Mouse (Mus musculus): ENCODE measurements around the gene Thbs3.
A peak's percentile ranks its signal among the peaks of the same experiment; 100 is the strongest.

The Thbs3 gene

DNA sequence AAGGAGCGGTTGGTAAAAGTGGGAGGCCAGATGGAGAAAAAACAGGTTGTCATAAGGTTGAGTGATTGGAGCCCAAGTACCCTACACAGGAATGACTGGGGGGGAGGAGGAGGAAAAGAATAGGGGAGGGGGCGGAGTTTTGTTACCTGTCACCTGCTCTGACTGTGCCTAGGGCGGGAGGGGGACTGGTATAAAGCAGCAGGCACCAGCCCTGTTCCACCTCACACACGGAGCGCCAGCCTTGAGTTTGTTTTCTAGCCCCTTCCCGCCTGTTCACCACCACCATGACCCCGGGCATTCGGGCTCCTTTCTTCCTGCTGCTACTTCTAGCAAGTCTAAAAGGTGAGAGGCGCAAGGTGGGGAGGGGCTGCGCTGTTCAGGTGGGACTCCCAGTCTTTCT, 13.9 kb downstream of the Thbs3 start, which contains the start of gene Muc1:
Gene Muc1 (plus strand): TSS at position 222 of the 400 bp plus-strand sequence.
- peak; percentile 82 for DNase-seq

DNA sequence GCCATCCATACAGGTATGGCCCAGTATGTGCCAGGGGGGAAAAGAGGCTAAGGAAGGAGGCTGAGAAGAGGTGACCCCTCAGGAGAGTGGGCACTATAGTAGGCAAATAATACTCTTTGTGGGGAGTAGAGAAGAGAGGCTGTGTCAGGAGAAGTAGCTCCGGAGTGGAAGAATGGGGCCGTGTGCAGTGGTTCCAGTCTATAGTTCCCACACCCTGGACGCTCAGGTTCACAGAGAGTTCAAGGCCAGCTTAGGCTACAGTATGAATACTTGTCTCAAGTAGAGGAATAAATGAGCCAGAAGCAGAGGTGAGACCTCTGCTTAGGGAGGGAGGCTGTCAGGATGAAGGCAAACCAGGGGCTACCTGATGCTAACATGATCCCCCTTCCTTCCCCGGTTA, 14.3 kb downstream of the Thbs3 start:
- no peak for DNase-seq

DNA sequence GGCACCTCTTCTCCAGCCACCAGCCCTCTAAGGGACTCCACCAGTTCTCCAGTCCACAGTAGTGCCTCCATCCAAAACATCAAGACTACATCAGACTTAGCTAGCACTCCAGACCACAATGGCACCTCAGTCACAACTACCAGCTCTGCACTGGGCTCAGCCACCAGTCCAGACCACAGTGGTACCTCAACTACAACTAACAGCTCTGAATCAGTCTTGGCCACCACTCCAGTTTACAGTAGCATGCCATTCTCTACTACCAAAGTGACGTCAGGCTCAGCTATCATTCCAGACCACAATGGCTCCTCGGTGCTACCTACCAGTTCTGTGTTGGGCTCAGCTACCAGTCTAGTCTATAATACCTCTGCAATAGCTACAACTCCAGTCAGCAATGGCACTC, 15.6 kb downstream of the Thbs3 start:
- DNase-seq, result no peak

DNA sequence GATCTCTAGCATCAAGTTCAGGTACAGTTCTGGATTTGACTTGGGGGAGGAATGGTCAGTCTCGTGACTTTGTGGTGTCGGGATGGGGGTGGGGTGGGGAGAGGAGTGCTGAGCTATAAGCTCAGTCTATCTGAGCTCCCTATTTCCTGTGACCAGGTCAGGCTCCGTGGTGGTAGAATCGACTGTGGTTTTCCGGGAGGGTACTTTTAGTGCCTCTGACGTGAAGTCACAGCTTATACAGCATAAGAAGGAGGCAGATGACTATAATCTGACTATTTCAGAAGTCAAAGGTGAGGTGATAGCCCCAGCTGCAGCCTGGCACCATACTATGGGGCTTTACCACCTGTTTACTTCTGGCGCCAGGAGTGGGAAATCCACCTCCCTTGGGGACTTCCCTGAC, 16.4 kb downstream of the Thbs3 start:
- no peak for DNase-seq

DNA sequence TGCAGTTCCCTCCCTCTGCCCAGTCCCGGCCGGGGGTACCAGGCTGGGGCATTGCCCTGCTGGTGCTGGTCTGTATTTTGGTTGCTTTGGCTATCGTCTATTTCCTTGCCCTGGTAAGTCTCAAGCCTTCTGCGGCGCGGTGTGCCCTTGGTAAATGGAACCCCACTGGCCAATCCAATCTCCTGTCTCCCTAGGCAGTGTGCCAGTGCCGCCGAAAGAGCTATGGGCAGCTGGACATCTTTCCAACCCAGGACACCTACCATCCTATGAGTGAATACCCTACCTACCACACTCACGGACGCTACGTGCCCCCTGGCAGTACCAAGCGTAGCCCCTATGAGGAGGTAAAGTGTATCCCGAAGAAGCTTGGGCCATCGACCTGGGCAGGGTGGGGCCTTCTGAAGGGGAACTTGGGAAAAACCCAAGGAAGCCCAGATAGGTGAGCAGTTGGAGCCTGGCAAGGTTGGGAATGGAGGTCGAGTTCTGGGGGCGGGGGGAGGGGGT, 16.8 kb downstream of the Thbs3 start:
- no peak for DNase-seq

DNA sequence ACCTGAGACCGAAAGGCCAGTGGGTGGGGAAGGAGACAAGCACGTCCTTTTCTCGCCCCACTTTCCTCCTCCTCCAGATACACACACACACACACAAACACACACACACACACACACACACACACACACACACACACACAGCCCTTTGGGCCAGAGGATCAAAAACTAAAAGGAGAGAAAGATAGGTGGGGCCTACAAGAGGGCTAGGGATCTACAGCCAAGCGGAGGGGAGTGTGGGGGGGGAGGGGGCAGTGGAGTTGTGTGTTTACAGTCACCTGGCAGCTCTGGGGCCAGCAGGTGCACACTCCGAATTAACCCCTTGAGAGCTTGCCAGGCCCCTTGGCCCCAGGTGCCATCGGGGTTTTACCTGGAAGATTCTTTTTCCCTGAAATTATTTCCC, 17.6 kb downstream of the Thbs3 start:
- DNase-seq, result peak; percentile 81

DNA sequence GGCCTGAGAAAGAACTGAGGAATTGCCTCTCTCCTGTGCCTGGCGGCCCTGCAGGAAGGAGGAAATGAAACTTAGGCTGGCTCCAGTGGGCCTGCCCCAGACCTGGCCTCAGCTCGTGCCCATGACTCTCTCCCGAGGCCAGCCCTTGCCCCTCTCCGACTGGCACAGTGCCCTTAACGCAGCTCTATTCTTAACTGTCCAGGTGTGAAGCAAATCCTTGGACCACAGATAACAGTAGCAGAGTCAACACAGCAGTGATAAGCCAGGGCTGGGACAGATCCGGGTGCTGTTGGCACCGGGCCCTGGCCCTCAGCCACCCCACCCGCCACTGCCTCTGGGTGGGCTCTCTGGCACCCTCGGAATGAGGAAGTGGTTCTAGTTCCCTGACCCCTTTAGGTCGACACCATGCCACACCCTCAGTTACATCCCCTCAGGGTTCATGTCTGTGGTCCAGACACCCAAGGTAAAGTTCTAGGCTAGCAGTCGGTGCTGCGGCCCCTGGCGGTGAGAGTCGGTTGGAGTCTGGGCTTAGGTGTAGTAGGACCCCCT, 18.7 kb downstream of the Thbs3 start:
- peak; percentile 75 for DNase-seq

DNA sequence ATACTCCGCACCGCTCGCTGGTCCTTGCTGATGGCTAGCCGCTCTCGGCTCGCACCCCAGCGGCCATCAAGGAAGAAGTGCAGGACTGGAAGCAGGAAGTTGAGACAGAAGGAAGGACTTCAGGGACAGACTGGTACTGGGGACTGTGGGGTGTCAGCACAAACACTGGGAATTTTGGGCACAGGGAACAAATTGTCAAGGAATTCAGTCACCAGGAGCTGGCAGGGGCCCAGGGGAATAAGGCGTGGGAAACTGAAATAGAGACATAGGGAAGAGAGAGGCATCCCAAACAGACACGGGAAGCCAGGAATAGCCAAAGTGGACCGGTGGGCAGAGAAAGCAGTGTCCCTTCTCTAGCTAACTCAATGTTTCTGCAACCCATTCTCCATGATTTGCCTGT, 21.5 kb downstream of the Thbs3 start:
- no peak for DNase-seq

DNA sequence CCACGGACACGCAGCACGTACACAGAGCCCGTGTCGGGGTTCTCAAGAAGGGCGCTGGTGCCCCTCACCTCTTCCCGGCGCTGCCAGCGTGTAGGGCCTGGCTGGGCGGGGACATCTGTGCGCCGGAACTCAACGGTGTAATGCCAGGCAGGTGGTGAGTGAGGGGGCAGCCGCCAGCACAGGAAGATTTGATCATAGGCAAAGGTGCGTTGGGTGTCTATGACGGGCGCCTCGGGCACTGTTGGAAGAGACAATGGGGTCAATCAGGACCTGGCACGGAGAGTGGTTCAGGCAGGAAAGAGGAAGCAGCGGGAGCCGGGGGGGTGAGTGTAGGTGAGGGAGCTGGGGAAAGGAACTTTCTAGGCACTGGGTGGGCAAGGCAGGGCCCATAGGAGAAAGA, 22.7 kb downstream of the Thbs3 start:
- DNase-seq, result no peak

DNA sequence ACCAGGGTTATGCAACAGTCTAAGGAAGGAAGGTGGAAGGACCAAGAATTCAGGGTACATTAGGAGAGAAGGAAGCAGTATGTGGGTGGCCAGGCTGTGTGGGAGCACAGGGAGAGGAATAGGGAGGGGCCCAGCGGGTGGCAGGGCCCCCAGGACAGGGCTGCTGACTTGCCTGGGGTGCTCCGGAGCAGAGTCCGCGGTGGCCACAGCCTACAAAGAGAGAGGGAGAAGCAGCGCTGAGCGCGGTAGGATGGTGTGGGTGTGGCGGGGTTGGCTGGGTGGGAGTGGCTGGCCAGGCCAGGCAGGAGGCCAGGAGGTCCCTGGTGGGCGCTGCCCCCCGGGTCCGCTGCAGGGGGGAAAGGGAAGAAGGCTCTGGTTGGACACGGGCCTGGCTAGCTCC, 23.5 kb downstream of the Thbs3 start:
- DNase-seq, result peak; percentile 54

DNA sequence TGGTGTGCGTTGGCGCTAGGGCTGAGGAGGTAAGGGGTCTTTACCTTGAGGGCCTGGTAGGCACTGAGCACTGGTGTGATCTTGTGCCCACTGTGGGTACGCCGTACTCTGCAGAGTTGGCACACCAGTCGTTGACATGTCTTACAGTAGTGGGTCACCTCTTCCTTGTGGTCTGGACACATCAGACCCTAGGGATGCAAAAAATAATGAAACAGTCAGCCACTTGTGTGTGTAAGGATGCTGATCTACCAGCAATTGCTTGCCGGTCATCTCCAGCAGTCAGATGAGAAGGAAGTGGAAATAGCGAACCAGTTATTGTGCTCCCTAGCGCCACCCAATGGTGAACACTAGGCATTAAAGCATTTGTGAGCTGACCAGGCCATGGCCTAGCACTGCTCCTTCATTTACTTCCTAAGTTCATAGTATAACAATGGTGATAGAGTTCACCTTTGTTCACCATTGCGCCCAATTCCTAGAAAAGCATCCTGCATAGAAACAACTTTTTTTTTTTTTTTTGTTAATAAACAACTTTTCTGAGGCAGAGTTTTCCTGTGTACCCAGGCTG, 27.4 kb downstream of the Thbs3 start:
- peak; percentile 76 for DNase-seq

DNA sequence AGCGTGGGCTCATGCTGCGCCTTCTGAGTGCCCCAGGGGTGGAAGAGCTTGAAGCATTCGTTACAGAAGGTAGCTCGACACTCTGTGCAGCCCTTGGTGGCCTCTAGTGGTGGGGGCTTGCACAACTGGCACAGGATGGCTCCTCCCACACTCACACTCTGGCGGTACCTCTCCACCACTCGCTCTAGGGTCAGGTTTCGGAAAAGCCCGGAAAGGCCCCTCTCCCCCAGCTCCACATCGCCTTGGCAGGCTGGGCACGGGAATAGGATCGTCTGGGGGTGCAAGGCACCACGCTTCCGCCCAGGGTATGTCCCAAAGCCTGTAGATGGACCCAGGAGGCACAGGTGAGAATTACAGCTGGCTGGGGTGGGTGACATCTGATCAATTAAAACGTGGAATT, 28.6 kb downstream of the Thbs3 start:
- DNase-seq, result peak; percentile 89

DNA sequence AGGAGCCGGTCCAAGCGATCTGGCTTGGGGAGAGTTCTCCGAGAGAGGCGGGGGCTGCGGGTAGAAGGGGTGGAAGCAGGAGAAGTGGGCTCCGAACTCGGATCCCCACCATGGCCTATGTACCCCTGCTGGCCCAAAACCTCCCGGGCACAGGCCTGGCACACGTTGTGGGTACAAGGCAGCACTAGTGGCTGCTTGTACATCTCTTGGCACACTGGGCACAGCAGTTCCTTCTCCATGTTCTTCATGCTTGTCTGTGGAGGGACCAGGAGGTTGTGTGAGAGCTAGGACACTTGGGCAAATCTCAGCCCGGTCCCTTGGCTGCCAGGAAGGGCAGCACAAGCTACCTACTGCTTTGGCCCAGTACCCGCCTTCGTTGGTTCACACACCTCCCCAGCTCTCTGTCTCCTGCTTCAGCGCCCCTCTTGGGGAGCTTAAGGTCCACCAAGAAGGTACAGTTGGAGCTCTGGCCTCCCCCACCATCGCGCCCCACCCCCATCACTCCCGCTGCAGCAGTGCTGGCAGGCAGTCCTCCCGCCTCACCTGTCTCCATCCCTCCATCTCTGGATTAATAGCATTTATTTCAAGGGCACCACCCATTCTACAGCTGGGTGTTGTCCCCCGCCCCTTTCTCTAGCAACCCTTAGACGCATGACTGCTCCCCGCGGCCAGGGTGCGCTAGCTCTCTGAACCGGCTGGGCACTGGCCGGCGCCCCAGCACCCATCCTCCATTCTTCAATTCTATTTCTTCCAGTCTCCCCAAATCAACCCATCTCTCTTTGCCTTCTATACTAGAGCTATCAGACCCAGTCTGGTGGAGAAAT, 29.4 kb downstream of the Thbs3 start:
- DNase-seq, result peak; percentile 50

DNA sequence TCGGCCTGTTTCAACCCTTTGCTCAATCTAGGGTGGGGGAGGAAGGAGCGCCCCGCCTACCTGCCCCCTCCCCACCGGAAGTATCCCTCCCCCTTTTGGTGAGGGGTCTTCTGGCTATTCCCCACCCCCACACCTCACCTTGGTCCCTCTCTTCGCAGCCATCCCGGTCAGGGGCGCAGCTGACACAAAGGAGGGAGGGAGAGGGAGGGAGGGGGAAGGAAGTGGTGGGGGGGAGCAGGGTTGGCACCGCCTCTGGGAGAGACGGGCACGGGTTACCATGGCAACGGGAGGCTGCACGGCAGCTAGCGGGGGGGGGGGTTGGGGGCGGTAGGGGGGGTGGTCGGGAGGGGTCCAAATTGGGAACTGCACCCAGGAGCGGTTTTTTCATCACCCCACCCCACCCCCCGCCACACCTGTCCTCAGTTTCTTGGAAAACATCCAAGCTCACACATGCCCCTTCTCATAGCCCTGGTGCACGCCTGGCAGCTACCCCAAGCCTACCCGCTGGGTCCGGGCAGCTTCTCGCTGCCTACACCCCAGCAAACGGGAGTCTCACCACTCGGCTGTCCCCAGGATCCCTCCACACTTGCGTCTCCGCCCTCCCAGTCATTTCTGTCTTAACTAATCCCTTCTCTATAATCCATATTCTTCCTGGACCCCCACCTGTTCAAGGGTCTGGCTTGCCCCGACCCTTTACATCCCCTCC, 30.2 kb downstream of the Thbs3 start:
- DNase-seq, result no peak

DNA sequence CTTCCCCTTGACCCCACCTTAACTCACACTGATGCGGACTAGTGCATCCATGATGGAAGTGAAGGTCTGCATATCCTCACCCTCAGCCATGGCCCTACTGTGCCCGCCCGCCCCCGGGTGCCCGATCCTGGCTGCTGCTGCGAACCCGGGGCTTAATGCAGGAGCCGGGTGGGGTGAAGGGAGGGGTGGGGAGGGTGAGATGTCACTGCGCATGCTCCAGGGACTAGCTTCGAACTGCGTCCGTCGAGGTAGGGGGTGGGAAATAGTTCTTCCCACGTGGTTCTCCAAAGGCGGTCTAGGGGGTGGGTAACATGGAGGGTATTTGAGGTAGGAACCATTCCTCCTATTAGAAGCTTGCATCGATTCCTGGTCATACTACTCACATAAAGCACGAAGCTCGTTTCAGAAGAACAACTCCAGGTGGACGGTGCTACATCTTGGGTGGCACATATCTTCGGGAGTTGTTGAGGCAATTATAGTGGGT, 30.8 kb downstream of the Thbs3 start, which contains the start of gene Krtcap2:
Gene Krtcap2 (plus strand): TSS at position 279 of the 484 bp plus-strand sequence.
- DNase-seq, result no peak

DNA sequence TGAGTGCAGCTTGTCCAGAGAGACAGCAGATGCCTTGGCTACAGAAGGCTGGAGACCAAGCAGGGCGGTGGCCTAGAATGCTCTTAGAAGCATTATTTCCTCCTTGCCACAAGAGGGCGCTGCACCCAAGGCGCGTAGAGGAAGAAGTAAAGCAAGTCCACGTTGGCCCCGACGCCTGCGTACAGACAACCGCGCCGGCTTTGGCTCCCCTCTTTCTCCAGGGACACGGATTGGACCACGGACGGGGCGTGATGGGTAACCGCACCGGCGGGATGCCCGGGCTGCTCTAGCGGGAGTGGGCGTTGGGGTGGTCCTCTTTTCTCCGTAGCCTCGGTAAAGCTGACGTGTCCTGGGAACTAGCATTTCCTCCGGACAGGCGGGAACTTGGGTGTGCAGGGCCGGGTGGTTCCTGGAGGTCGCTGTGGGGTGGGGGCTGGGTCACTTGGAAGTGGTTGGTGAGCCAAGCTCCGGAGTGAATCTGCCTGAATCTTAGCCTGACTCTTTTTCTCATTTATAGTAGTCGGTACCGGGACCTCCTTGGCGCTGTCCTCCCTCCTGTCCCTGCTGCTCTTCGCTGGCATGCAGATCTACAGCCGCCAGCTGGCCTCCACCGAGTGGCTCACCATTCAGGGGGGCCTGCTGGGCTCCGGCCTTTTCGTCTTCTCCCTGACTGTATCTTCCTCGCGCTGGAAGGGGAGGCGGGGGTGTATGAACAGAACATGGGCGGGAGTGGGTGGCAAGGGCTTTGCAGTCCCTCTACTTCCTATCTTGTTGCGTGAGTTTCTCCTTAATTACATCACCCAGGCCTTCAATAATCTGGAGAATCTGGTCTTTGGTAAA, 31.5 kb downstream of the Thbs3 start, which contains the start of gene Trim46:
Gene Trim46 (minus strand): TSS at position 49 of the 840 bp plus-strand sequence.
- DNase-seq, result peak; percentile 93

DNA sequence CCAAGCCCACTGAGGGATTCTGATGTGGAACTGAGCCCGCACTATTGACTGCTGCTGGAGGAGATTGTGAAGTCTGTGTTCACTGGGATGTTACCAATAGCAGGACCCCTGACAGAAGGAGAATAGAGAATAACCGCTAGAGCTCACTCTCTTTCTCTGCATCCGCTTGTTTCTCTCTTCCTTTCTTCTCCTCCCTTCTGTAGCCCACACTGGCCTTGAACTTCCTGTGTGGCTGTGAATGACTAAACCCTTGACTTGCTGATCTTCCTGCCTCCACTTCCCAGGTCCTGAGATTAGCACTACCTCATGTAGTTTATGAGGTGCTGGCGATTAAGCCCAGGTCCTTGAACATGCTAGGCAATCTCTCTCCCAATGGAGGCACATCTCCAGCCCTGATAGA, 32.5 kb downstream of the Thbs3 start:
- DNase-seq, result no peak

DNA sequence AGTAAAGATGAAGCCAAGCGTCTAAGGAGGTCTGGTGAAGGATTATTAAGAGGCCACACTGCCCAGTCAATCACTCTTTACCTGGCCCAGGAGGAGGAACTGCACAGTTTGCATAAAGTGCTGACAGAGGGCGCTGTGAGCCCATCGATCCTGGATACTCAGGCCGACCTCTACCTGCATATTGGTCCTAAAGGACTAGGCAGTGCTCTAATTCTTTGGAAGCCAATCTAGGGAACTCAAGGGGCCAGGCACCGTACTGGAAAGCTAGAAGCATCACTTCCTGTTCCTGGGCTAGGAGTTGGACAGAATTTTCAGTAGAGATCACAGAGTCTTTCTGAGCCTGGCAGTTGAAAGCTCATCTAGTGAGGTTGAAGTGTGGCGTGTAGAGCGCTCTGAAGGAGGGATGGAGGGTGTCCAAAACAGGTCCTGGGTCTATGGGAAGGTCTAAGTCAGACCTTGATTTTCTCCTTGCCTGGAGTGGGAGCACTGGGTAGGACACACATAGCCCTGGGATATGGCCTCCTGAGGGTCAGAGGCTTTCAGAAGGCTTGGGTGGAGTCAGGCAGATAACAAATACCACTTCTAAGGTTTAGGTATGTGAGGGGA, 35.6 kb downstream of the Thbs3 start:
- DNase-seq, result peak; percentile 92

DNA sequence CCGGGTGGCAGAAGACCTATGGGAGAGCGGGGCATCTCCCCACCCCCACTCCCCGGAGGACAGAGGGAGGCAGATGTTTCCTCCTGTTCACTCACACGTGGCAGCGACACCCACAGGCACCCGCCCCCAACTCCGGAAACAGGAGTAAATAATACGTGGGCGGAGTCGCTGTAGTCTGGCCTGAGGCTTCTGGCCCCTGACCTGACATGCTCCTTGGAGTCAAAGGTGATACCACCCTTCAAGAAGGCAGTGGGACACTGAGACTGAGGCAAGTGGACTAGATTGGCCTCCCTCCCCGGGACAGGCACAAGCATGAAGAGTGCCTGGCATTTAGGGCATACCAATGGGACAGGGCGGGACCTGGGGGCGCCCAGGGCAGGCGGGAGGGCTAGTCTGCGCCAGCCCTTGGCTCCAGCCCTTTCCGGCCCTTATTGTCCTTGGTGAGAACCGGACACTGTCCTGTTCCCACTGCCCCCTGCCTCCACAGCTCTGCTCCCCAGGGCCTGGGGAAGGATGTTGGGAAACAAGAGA, 36.5 kb downstream of the Thbs3 start:
- DNase-seq, result peak; percentile 91

DNA sequence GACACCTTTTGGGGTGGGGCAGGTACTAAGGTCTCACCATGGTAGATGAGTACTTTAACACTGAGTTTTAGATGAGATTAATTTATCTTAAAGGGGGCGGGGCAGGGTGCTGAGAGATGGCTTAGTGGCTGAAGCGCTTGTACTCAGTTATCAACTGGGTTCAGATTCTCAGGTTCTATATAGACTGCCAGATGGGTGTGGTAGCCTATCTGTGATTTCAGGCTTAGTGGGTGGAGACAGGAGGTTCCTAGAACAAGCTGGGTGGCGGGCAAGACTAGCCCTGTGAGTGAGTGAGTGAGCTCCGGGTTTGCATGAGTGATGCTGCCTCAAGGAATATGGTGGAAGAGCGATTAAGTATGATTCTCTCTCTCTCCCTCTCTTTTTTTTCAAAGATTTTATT, 40.0 kb downstream of the Thbs3 start:
- no peak for DNase-seq

DNA sequence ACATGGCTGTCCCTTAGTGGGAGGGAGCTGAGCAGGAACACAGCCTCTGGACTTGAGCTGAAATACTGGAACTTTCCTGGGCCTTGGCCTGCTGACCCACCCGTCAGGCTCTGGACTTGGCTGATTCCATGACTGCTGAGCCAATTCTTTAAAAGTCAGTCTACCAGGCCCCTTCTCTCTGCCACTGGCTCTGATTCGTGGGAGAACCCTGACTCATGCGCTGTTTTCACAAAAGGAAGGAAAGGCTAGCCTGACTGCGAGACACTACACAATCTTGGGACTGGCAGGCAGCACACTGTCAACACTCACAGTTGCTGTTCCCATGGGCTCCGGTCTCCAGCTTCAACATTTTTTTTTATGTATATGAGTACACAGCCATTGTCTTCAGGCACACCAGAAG, 41.2 kb downstream of the Thbs3 start:
- no peak for DNase-seq

Data from lung, postnatal 36 days (tissue).